Mouse (Mus musculus) forebrain, postnatal 0 days (tissue): ENCODE measurements around the gene Prrc2b. TPM values are rescaled to one million over a fixed set of nuclear protein-coding genes. Genes with fewer than 3 reads are reported as not detected.

Experiments used
- ATAC-seq: fragments of 200-750 bp; cut with Nextera tagmentation; 2 replicates; pipeline ENCODE4 v1.8.0; 2017; ENCODE audit warnings: mild to moderate bottlenecking, moderate library complexity
- DNase-seq: peaks from one replicate; pipeline ENCODE4 v3.0.0-alpha.2; 2015
- H3K27ac ChIP-seq: fragments of 300-500 bp; sonication (generic); 2 replicates; pipeline ENCODE4 v1.5.1; 2014; ENCODE audit warnings: low read depth, mild to moderate bottlenecking, antibody characterized with exemption, low read length, moderate library complexity, mixed read lengths
- H3K27me3 ChIP-seq: fragments of 300-500 bp; sonication (generic); 2 replicates; pipeline ENCODE4 v1.6.1; 2014; ENCODE audit warnings: mild to moderate bottlenecking, low read length, mixed read lengths; ENCODE audit not compliant: insufficient read depth
- H3K36me3 ChIP-seq: fragments of 300-500 bp; sonication (generic); 2 replicates; pipeline ENCODE4 v1.6.1; 2014; ENCODE audit warnings: mild to moderate bottlenecking, moderate library complexity; ENCODE audit not compliant: insufficient read depth
- H3K4me1 ChIP-seq: fragments of 300-500 bp; sonication (generic); 2 replicates; pipeline ENCODE4 v1.6.1; 2014; ENCODE audit warnings: antibody characterized with exemption; ENCODE audit not compliant: insufficient read depth
- H3K4me2 ChIP-seq: fragments of 300-500 bp; sonication (generic); 2 replicates; pipeline ENCODE4 v1.6.1; 2014; ENCODE audit warnings: low read depth, mild to moderate bottlenecking, moderate library complexity
- H3K4me3 ChIP-seq: fragments of 300-500 bp; sonication (generic); 2 replicates; pipeline ENCODE4 v1.5.1; 2014; ENCODE audit warnings: low read depth, low read length, mixed read lengths
- H3K9ac ChIP-seq: fragments of 300-500 bp; sonication (generic); 2 replicates; pipeline ENCODE4 v1.6.1; 2014; ENCODE audit warnings: mild to moderate bottlenecking
- H3K9me3 ChIP-seq: fragments of 300-500 bp; sonication (generic); 2 replicates; pipeline ENCODE4 v1.6.1; 2016; ENCODE audit warnings: low read length
- CTCF ChIP-seq: sonication (generic); IDR thresholded peaks from 2 replicates; pipeline ENCODE4 v1.5.1; 2016; ENCODE audit warnings: antibody characterized with exemption, control low read depth, low read depth
- WGBS: fragments of 180-500 bp; shearing (Covaris S2); extraction: QIAGEN DNeasy Blood & Tissue Kit; methylation state at CpG from one replicate; pipeline ENCODE4 v1.1.7; 2014; 5-methylcytosine and 5-hydroxymethylcytosine counted together
- polyA plus RNA-seq: library from polyadenylated mRNA; unstranded; fragments of >200 nt; fragmentation: Nextera tagmentation; extraction: Ambion mirVana; gene quantifications from 2 replicates; pipeline ENCODE4 v1.2.1, GENCODE M21; 2015
- total RNA-seq: library from RNA; depleted of rRNA; stranded (reverse); fragments of >200 nt; gene quantifications from 2 replicates; pipeline ENCODE4 v1.2.3, GENCODE M21; 2014

The Prrc2b gene
- total and polyA plus RNA-seq, 2 experiments from 2014 or later = 60.4 to 131 TPM

- H3K36me3 ChIP-seq = peaks cover 24% of the 10 kb centered on the region
- H3K4me2 ChIP-seq = no peak overlapping the region
- TF ChIP-seq CTCF = no peak
- WGBS = 93% methylated on average over 9 of the region's 9 CpGs
- no peak for ATAC-seq
- H3K27ac ChIP-seq = no peak overlapping the region
- H3K4me3 ChIP-seq = no peak overlapping the region
- no peaks in the 10 kb centered on the region for H3K9me3 ChIP-seq
- no peak for DNase-seq
- H3K27me3 ChIP-seq = no peaks in the 10 kb centered on the region
- 0 out of 2 replicates have a peak, but pooled peaks cover 9% of the 10 kb centered on the region for H3K4me1 ChIP-seq
- no peak overlapping the region for H3K9ac ChIP-seq
Measured at GRCm38 (mm10) chr2:32238708-32239435, 88.0 kb downstream of the Prrc2b start.

GRCm38 (mm10) chr2:32240591-32240990 is 89.7 kb downstream of the Prrc2b start:
- Histone ChIP-seq H3K4me1 (0 out of 2 replicates have a peak, but pooled peaks cover 5% of the 10 kb centered on the region), H3K4me3 (no peak overlapping the region), H3K27ac (no peak overlapping the region), H3K9ac (no peak overlapping the region), H3K27me3 (no peaks in the 10 kb centered on the region), H3K9me3 (no peaks in the 10 kb centered on the region), H3K36me3 (peaks cover 35% of the 10 kb centered on the region), H3K4me2 (no peak overlapping the region)
- ATAC-seq = no peak
- no peak for DNase-seq
- 89% methylated on average over 5 of the region's 5 CpGs for WGBS
- TF ChIP-seq CTCF = no peak

- no peak overlapping the region for H3K27ac ChIP-seq
- DNase-seq = no peak
- no peaks in the 10 kb centered on the region for H3K27me3 ChIP-seq
- H3K36me3 ChIP-seq = peaks cover 48% of the 10 kb centered on the region
- WGBS = 93% methylated on average over 4 of the region's 4 CpGs
- no peak overlapping the region for H3K4me3 ChIP-seq
- H3K4me2 ChIP-seq = no peak overlapping the region
- H3K9me3 ChIP-seq = no peaks in the 10 kb centered on the region
- no peak for TF ChIP-seq CTCF
- H3K4me1 ChIP-seq = no peaks in the 10 kb centered on the region
- no peak for ATAC-seq
- no peak overlapping the region for H3K9ac ChIP-seq
Measured at GRCm38 (mm10) chr2:32242986-32243385, 92.1 kb downstream of the Prrc2b start.

GRCm38 (mm10) chr2:32246741-32247140 is 95.9 kb downstream of the Prrc2b start:
- H3K4me1 ChIP-seq = no peaks in the 10 kb centered on the region
- no peak overlapping the region for H3K4me3 ChIP-seq
- no peak for ATAC-seq
- H3K27ac ChIP-seq = no peak overlapping the region
- H3K4me2 ChIP-seq = no peak overlapping the region
- H3K9ac ChIP-seq = no peak overlapping the region
- no peak for TF ChIP-seq CTCF
- no peaks in the 10 kb centered on the region for H3K27me3 ChIP-seq
- no peaks in the 10 kb centered on the region for H3K9me3 ChIP-seq
- no peak for DNase-seq
- WGBS = 86% methylated on average over 4 of the region's 4 CpGs
- H3K36me3 ChIP-seq = peaks cover 69% of the 10 kb centered on the region

GRCm38 (mm10) chr2:32248377-32249361 is 97.8 kb downstream of the Prrc2b start:
- Histone ChIP-seq H3K9me3 (no peaks in the 10 kb centered on the region), H3K4me2 (no peak overlapping the region), H3K27ac (no peak overlapping the region), H3K4me3 (no peak overlapping the region), H3K4me1 (no peaks in the 10 kb centered on the region), H3K36me3 (peaks cover 76% of the 10 kb centered on the region), H3K9ac (no peak overlapping the region), H3K27me3 (no peaks in the 10 kb centered on the region)
- ATAC-seq (no peak), DNase-seq (no peak)
- WGBS = 78% methylated on average over 10 of the region's 10 CpGs
- TF ChIP-seq CTCF = no peak

GRCm38 (mm10) chr2:32251791-32252527 is 101.1 kb downstream of the Prrc2b start:
- no peaks in the 10 kb centered on the region for H3K27me3 ChIP-seq
- TF ChIP-seq CTCF = no peak
- no peak overlapping the region for H3K4me2 ChIP-seq
- peaks cover 76% of the 10 kb centered on the region for H3K36me3 ChIP-seq
- ATAC-seq (no peak), DNase-seq (no peak)
- H3K9me3 ChIP-seq = no peaks in the 10 kb centered on the region
- H3K27ac ChIP-seq = no peak overlapping the region
- H3K9ac ChIP-seq = no peak overlapping the region
- H3K4me3 ChIP-seq = no peak overlapping the region
- WGBS = 92% methylated on average over 12 of the region's 12 CpGs
- no peaks in the 10 kb centered on the region for H3K4me1 ChIP-seq
